Mouse (Mus musculus): ENCODE data around the gene Rnf39.

GRCm38 (mm10) chr17:36966875-36967274, 24.2 kb downstream of the Rnf39 start:
- TF ChIP-seq CTCF (IDR thresholded peaks at IDR 0.05; ENCODE audit: low read depth, low read length) (no peak), POLR2A (IDR thresholded peaks at IDR 0.05; ENCODE audit: insufficient read depth, low read length) (no peak), EP300 (IDR thresholded peaks at IDR 0.05; ENCODE audit: insufficient read depth, low read depth, low read length) (no peak)

All from ES-Bruce4 (cell line).